Mouse (Mus musculus) limb, embryonic 12.5 days (tissue): ENCODE measurements at regions not wholly inside any gene's neighbourhood (a gene's known extent, or its start where the extent isn't known, plus 50 kb on each side); places are given as distances from the start of the nearest gene placed in this dataset.

Experiments used
- ATAC-seq: fragments of 200-750 bp; cut with Nextera tagmentation; 2 replicates; pipeline ENCODE4 v1.8.0; 2017; ENCODE audit warnings: low read depth, moderate TSS enrichment; ENCODE audit not compliant: insufficient number of reproducible peaks, insufficient read depth, low FRiP score, low TSS enrichment
- H3K27ac ChIP-seq: fragments of 300-500 bp; sonication (generic); 2 replicates; pipeline ENCODE4 v1.5.1; 2016; ENCODE audit warnings: mild to moderate bottlenecking, moderate library complexity
- H3K27me3 ChIP-seq: fragments of 300-500 bp; sonication (generic); 2 replicates; pipeline ENCODE4 v1.6.1; 2016; ENCODE audit warnings: mild to moderate bottlenecking, moderate library complexity
- H3K36me3 ChIP-seq: fragments of 300-500 bp; sonication (generic); 2 replicates; pipeline ENCODE4 v1.6.1; 2016; ENCODE audit warnings: mild to moderate bottlenecking, moderate library complexity
- H3K4me1 ChIP-seq: fragments of 300-500 bp; sonication (generic); replicated peaks from 2 replicates; pipeline ENCODE4 v1.6.1; 2016
- H3K4me2 ChIP-seq: fragments of 300-500 bp; sonication (generic); 2 replicates; pipeline ENCODE4 v1.6.1; 2016; ENCODE audit warnings: mild to moderate bottlenecking, moderate library complexity
- H3K4me3 ChIP-seq: fragments of 300-500 bp; sonication (generic); replicated peaks from 2 replicates; pipeline ENCODE4 v1.5.1; 2016; ENCODE audit warnings: mild to moderate bottlenecking
- H3K9ac ChIP-seq: fragments of 300-500 bp; sonication (generic); replicated peaks from 2 replicates; pipeline ENCODE4 v1.6.1; 2016; ENCODE audit warnings: mild to moderate bottlenecking, moderate library complexity
- H3K9me3 ChIP-seq: fragments of 300-500 bp; sonication (generic); 2 replicates; pipeline ENCODE4 v1.6.1; 2016; ENCODE audit warnings: mild to moderate bottlenecking, moderate library complexity
- WGBS: fragments of 180-500 bp; shearing (Covaris S2); methylation state at CpG from one replicate; pipeline ENCODE4 v1.1.7; 2016; 5-methylcytosine and 5-hydroxymethylcytosine counted together

GRCm38 (mm10) chr15:7639444-7639843 is 171.2 kb upstream of the Gdnf start:
- H3K36me3 ChIP-seq, result no peaks in the 10 kb centered on the region
- WGBS, result 84% methylated on average over 6 of the region's 6 CpGs
- no peaks in the 10 kb centered on the region for H3K27me3 ChIP-seq
- no peaks in the 10 kb centered on the region for H3K9me3 ChIP-seq
- no peak overlapping the region for H3K9ac ChIP-seq
- H3K27ac ChIP-seq, result no peak overlapping the region
- no peaks in the 10 kb centered on the region; the same call in 1 of the 2 replicates for H3K4me1 ChIP-seq
- ATAC-seq, result no peak
- H3K4me3 ChIP-seq, result no peak overlapping the region
- no peak overlapping the region for H3K4me2 ChIP-seq

GRCm38 (mm10) chr15:7642075-7642474 is 168.6 kb upstream of the Gdnf start:
- 73% methylated on average over 2 of the region's 2 CpGs for WGBS
- H3K4me3 ChIP-seq, result no peak overlapping the region
- H3K4me2 ChIP-seq, result no peak overlapping the region
- no peaks in the 10 kb centered on the region for H3K4me1 ChIP-seq
- H3K9ac ChIP-seq, result no peak overlapping the region
- H3K27ac ChIP-seq, result no peak overlapping the region
- no peaks in the 10 kb centered on the region for H3K9me3 ChIP-seq
- no peak for ATAC-seq
- no peaks in the 10 kb centered on the region for H3K27me3 ChIP-seq
- no peaks in the 10 kb centered on the region for H3K36me3 ChIP-seq

GRCm38 (mm10) chr15:7650705-7651104 is 159.9 kb upstream of the Gdnf start:
- ATAC-seq, result no peak
- 12% methylated on average over 3 of the region's 3 CpGs for WGBS
- Histone ChIP-seq H3K27me3 (no peaks in the 10 kb centered on the region), H3K9ac (no peak overlapping the region), H3K36me3 (no peaks in the 10 kb centered on the region), H3K27ac (no peak overlapping the region), H3K9me3 (no peaks in the 10 kb centered on the region), H3K4me2 (no peak overlapping the region), H3K4me3 (no peak overlapping the region), H3K4me1 (peaks cover 20% of the 10 kb centered on the region)

- ATAC-seq, result no peak
- Histone ChIP-seq H3K4me1 (0 out of 2 replicates have a peak, but pooled peaks cover 3% of the 10 kb centered on the region), H3K4me3 (no peak overlapping the region), H3K9ac (no peak overlapping the region), H3K9me3 (no peaks in the 10 kb centered on the region), H3K36me3 (no peaks in the 10 kb centered on the region), H3K27ac (no peak overlapping the region), H3K4me2 (no peak overlapping the region), H3K27me3 (no peaks in the 10 kb centered on the region)
- WGBS, result 62% methylated on average over 2 of the region's 2 CpGs
Observed at GRCm38 (mm10) chr15:7663888-7664287, 146.8 kb upstream of the Gdnf start.

GRCm38 (mm10) chr15:7669631-7670030 is 141.0 kb upstream of the Gdnf start:
- ATAC-seq, result no peak
- 68% methylated on average over 8 of the region's 8 CpGs for WGBS
- no peaks in the 10 kb centered on the region for H3K9me3 ChIP-seq
- no peak overlapping the region for H3K4me3 ChIP-seq
- H3K4me2 ChIP-seq, result no peak overlapping the region
- no peak overlapping the region for H3K27ac ChIP-seq
- no peak overlapping the region for H3K9ac ChIP-seq
- H3K27me3 ChIP-seq, result no peaks in the 10 kb centered on the region
- no peaks in the 10 kb centered on the region for H3K36me3 ChIP-seq
- H3K4me1 ChIP-seq, result no peaks in the 10 kb centered on the region

GRCm38 (mm10) chr15:7676970-7677369 is 133.7 kb upstream of the Gdnf start:
- ATAC-seq, result no peak
- Histone ChIP-seq H3K4me2 (no peak overlapping the region), H3K27ac (no peak overlapping the region), H3K9ac (no peak overlapping the region), H3K9me3 (no peaks in the 10 kb centered on the region), H3K4me1 (no peaks in the 10 kb centered on the region), H3K27me3 (no peaks in the 10 kb centered on the region), H3K36me3 (no peaks in the 10 kb centered on the region), H3K4me3 (no peak overlapping the region)
- 71% methylated on average over 1 of the region's 1 CpGs for WGBS

GRCm38 (mm10) chr15:7678711-7679110 is 131.9 kb upstream of the Gdnf start:
- ATAC-seq, result no peak
- Histone ChIP-seq H3K9me3 (no peaks in the 10 kb centered on the region), H3K4me3 (no peak overlapping the region), H3K36me3 (no peaks in the 10 kb centered on the region), H3K9ac (no peak overlapping the region), H3K27ac (no peak overlapping the region), H3K27me3 (no peaks in the 10 kb centered on the region), H3K4me2 (no peak overlapping the region), H3K4me1 (no peaks in the 10 kb centered on the region)
- WGBS, result 94% methylated on average over 8 of the region's 8 CpGs

- Histone ChIP-seq H3K4me2 (no peak overlapping the region), H3K9me3 (no peaks in the 10 kb centered on the region), H3K9ac (no peak overlapping the region), H3K27me3 (no peaks in the 10 kb centered on the region), H3K4me1 (no peaks in the 10 kb centered on the region), H3K4me3 (no peak overlapping the region), H3K27ac (no peak overlapping the region), H3K36me3 (no peaks in the 10 kb centered on the region)
- WGBS, result 72% methylated on average over 4 of the region's 4 CpGs
- ATAC-seq, result no peak
Observed at GRCm38 (mm10) chr15:7681011-7681410, 129.6 kb upstream of the Gdnf start.

GRCm38 (mm10) chr15:7683235-7683974 is 127.2 kb upstream of the Gdnf start:
- Histone ChIP-seq H3K27me3 (no peaks in the 10 kb centered on the region), H3K9me3 (no peaks in the 10 kb centered on the region), H3K36me3 (no peaks in the 10 kb centered on the region), H3K4me3 (no peak overlapping the region), H3K4me2 (no peak overlapping the region), H3K27ac (no peak overlapping the region), H3K4me1 (no peaks in the 10 kb centered on the region), H3K9ac (no peak overlapping the region)
- 36% methylated on average over 8 of the region's 8 CpGs for WGBS
- no peak for ATAC-seq

- ATAC-seq, result no peak
- no peaks in the 10 kb centered on the region for H3K4me1 ChIP-seq
Observed at GRCm38 (mm10) chr15:7691251-7691650, 119.4 kb upstream of the Gdnf start.

GRCm38 (mm10) chr15:7692096-7692495 is 118.5 kb upstream of the Gdnf start:
- Histone ChIP-seq H3K27ac (no peak overlapping the region), H3K27me3 (no peaks in the 10 kb centered on the region), H3K9ac (no peak overlapping the region), H3K9me3 (no peaks in the 10 kb centered on the region), H3K36me3 (no peaks in the 10 kb centered on the region), H3K4me3 (no peak overlapping the region), H3K4me2 (no peak overlapping the region), H3K4me1 (no peaks in the 10 kb centered on the region)
- WGBS, result 64% methylated on average over 3 of the region's 3 CpGs
- ATAC-seq, result no peak

More at GRCm38 (mm10) chr15:7691251-7691650, 119.4 kb upstream of the Gdnf start:
- no peak overlapping the region for H3K27ac ChIP-seq
- H3K9ac ChIP-seq, result no peak overlapping the region
- no peaks in the 10 kb centered on the region for H3K27me3 ChIP-seq
- H3K36me3 ChIP-seq, result no peaks in the 10 kb centered on the region
- no peak overlapping the region for H3K4me3 ChIP-seq
- no peak overlapping the region for H3K4me2 ChIP-seq
- WGBS, result 92% methylated on average over 1 of the region's 1 CpGs
- no peaks in the 10 kb centered on the region for H3K9me3 ChIP-seq

- Histone ChIP-seq H3K27me3 (no peaks in the 10 kb centered on the region), H3K4me3 (no peak overlapping the region), H3K36me3 (no peaks in the 10 kb centered on the region), H3K9ac (no peak overlapping the region), H3K4me1 (peaks cover 5% of the 10 kb centered on the region), H3K4me2 (no peak overlapping the region), H3K27ac (no peak overlapping the region), H3K9me3 (no peaks in the 10 kb centered on the region)
- WGBS, result 81% methylated on average over 5 of the region's 5 CpGs
- ATAC-seq, result no peak
Observed at GRCm38 (mm10) chr15:7694037-7694436, 116.6 kb upstream of the Gdnf start.
